Mouse (Mus musculus) neural tube, embryonic 15.5 days (tissue): ENCODE data around the gene Trpt1. TPM values are rescaled to one million over a fixed set of nuclear protein-coding genes. Genes with fewer than 3 reads are reported as not detected.
A peak's percentile ranks its signal among the peaks of the same experiment; 100 is the strongest.

ENCODE experiments used
- ATAC-seq: fragments of 200-750 bp; cut with Nextera tagmentation; 2 replicates; pipeline ENCODE4 v1.8.0; 2017; ENCODE audit warnings: mild to moderate bottlenecking, moderate TSS enrichment, moderate library complexity; ENCODE audit not compliant: low FRiP score
- H3K27ac ChIP-seq: fragments of 300-500 bp; sonication (generic); replicated peaks from 2 replicates; pipeline ENCODE4 v1.5.1; 2015; ENCODE audit warnings: mild to moderate bottlenecking, inconsistent platforms
- H3K27me3 ChIP-seq: fragments of 300-500 bp; sonication (generic); replicated peaks from 2 replicates; pipeline ENCODE4 v1.6.1; 2015; ENCODE audit warnings: inconsistent platforms
- H3K36me3 ChIP-seq: fragments of 300-500 bp; sonication (generic); 2 replicates; pipeline ENCODE4 v1.6.1; 2015; ENCODE audit warnings: inconsistent platforms
- H3K4me1 ChIP-seq: fragments of 300-500 bp; sonication (generic); 2 replicates; pipeline ENCODE4 v1.6.1; 2015; ENCODE audit warnings: inconsistent platforms
- H3K4me2 ChIP-seq: fragments of 300-500 bp; sonication (generic); 2 replicates; pipeline ENCODE4 v1.6.1; 2015; ENCODE audit warnings: inconsistent platforms, mild to moderate bottlenecking, moderate library complexity
- H3K4me3 ChIP-seq: fragments of 300-500 bp; sonication (generic); replicated peaks from 2 replicates; pipeline ENCODE4 v1.5.1; 2015; ENCODE audit warnings: mild to moderate bottlenecking, inconsistent platforms
- H3K9ac ChIP-seq: fragments of 300-500 bp; sonication (generic); replicated peaks from 2 replicates; pipeline ENCODE4 v1.6.1; 2015; ENCODE audit warnings: mild to moderate bottlenecking, inconsistent platforms
- H3K9me3 ChIP-seq: fragments of 300-500 bp; sonication (generic); replicated peaks from 2 replicates; pipeline ENCODE4 v1.6.1; 2016; ENCODE audit warnings: inconsistent platforms
- WGBS: fragments of 180-500 bp; shearing (Covaris S2); methylation state at CpG from one replicate; pipeline ENCODE4 v1.1.7; 2015; ENCODE audit warnings: mixed read lengths; 5-methylcytosine and 5-hydroxymethylcytosine counted together
- polyA plus RNA-seq: library from polyadenylated mRNA; unstranded; fragments of >200 nt; fragmentation: Nextera tagmentation; extraction: Ambion mirVana; gene quantifications from 2 replicates; pipeline ENCODE4 v1.2.1, GENCODE M21; 2015

Trpt1 gene
- polyA plus RNA-seq, 1 experiment from 2014 or later = 22.1 TPM

GRCm38 (mm10) chr19:6956461-6956860 lies 39.5 kb upstream of the Trpt1 start:
- 86% methylated on average over 10 of the region's 10 CpGs for WGBS
- H3K9ac ChIP-seq = no peak overlapping the region
- ATAC-seq = no peak

GRCm38 (mm10) chr19:6968491-6969271 lies 27.2 kb upstream of the Trpt1 start:
- no peaks in the 10 kb centered on the region for H3K36me3 ChIP-seq
- 10% methylated on average over 15 of the region's 15 CpGs for WGBS
- no peaks in the 10 kb centered on the region for H3K9me3 ChIP-seq
- H3K9ac ChIP-seq = peak overlapping the region; percentile 44; the same call in 1 of the 2 replicates
- H3K4me3 ChIP-seq = peak overlapping the region; percentile 45
- H3K27ac ChIP-seq = no peak overlapping the region
- peaks cover 27% of the 10 kb centered on the region for H3K4me1 ChIP-seq
- ATAC-seq = no peak
- peaks cover 12% of the 10 kb centered on the region for H3K27me3 ChIP-seq
- peak overlapping the region; percentile 57 for H3K4me2 ChIP-seq

More at GRCm38 (mm10) chr19:6956461-6956860, 39.5 kb upstream of the Trpt1 start:
- Histone ChIP-seq H3K36me3 (peaks cover 16% of the 10 kb centered on the region; the same call in 1 of the 2 replicates), H3K4me3 (no peak overlapping the region), H3K4me2 (no peak overlapping the region), H3K9me3 (no peaks in the 10 kb centered on the region), H3K4me1 (peaks cover 18% of the 10 kb centered on the region), H3K27me3 (no peaks in the 10 kb centered on the region), H3K27ac (no peak overlapping the region)

GRCm38 (mm10) chr19:6969291-6969664 lies 26.7 kb upstream of the Trpt1 start:
- H3K4me1 ChIP-seq = peaks cover 32% of the 10 kb centered on the region
- peak overlapping the region; percentile 45 for H3K4me3 ChIP-seq
- H3K9me3 ChIP-seq = no peaks in the 10 kb centered on the region
- H3K36me3 ChIP-seq = no peaks in the 10 kb centered on the region
- H3K9ac ChIP-seq = peak overlapping the region; percentile 44
- no peak overlapping the region for H3K27ac ChIP-seq
- WGBS = 2% methylated on average over 20 of the region's 20 CpGs
- H3K4me2 ChIP-seq = peak overlapping the region; percentile 57
- no peak for ATAC-seq
- H3K27me3 ChIP-seq = peaks cover 12% of the 10 kb centered on the region

- peak overlapping the region; percentile 57 for H3K4me2 ChIP-seq
- WGBS = under 1% methylated on average over 54 of the region's 55 CpGs
- peak overlapping the region; percentile 44 for H3K9ac ChIP-seq
- no peak for ATAC-seq
- no peak overlapping the region for H3K27ac ChIP-seq
- peaks cover 32% of the 10 kb centered on the region for H3K4me1 ChIP-seq
- peak overlapping the region; percentile 45 for H3K4me3 ChIP-seq
- no peaks in the 10 kb centered on the region for H3K36me3 ChIP-seq
- H3K27me3 ChIP-seq = peaks cover 12% of the 10 kb centered on the region
- no peaks in the 10 kb centered on the region for H3K9me3 ChIP-seq
Observed at GRCm38 (mm10) chr19:6969665-6970381, 26.1 kb upstream of the Trpt1 start.

- no peak for ATAC-seq
Observed at GRCm38 (mm10) chr19:6970460-6971085, 25.4 kb upstream of the Trpt1 start.

GRCm38 (mm10) chr19:6971644-6972043 lies 24.3 kb upstream of the Trpt1 start:
- no peak overlapping the region for H3K4me2 ChIP-seq
- no peak for ATAC-seq
- no peak overlapping the region; the same call in 1 of the 2 replicates for H3K9ac ChIP-seq
- WGBS = 29% methylated on average over 6 of the region's 6 CpGs
- no peak overlapping the region for H3K27ac ChIP-seq
- peaks cover 45% of the 10 kb centered on the region for H3K4me1 ChIP-seq
- H3K9me3 ChIP-seq = no peaks in the 10 kb centered on the region
- H3K4me3 ChIP-seq = no peak overlapping the region
- peaks cover 12% of the 10 kb centered on the region for H3K27me3 ChIP-seq
- H3K36me3 ChIP-seq = no peaks in the 10 kb centered on the region

More at GRCm38 (mm10) chr19:6970460-6971085, 25.4 kb upstream of the Trpt1 start:
- peaks cover 34% of the 10 kb centered on the region for H3K4me1 ChIP-seq
- no peak overlapping the region for H3K27ac ChIP-seq
- WGBS = 18% methylated on average over 11 of the region's 11 CpGs
- H3K9ac ChIP-seq = no peak overlapping the region
- peak overlapping the region; percentile 45; the same call in 1 of the 2 replicates for H3K4me3 ChIP-seq
- peak overlapping the region; percentile 57 for H3K4me2 ChIP-seq
- no peaks in the 10 kb centered on the region for H3K9me3 ChIP-seq
- peaks cover 12% of the 10 kb centered on the region for H3K27me3 ChIP-seq
- no peaks in the 10 kb centered on the region for H3K36me3 ChIP-seq

GRCm38 (mm10) chr19:6972247-6972917 lies 23.5 kb upstream of the Trpt1 start:
- no peaks in the 10 kb centered on the region for H3K9me3 ChIP-seq
- no peak overlapping the region for H3K4me3 ChIP-seq
- H3K36me3 ChIP-seq = peaks cover 2% of the 10 kb centered on the region
- no peak overlapping the region for H3K9ac ChIP-seq
- H3K27me3 ChIP-seq = peaks cover 12% of the 10 kb centered on the region
- no peak overlapping the region for H3K27ac ChIP-seq
- no peak overlapping the region for H3K4me2 ChIP-seq
- 85% methylated on average over 13 of the region's 13 CpGs for WGBS
- peaks cover 52% of the 10 kb centered on the region for H3K4me1 ChIP-seq
- no peak for ATAC-seq

GRCm38 (mm10) chr19:6973581-6974190 lies 22.2 kb upstream of the Trpt1 start:
- no peak for ATAC-seq
- H3K9ac ChIP-seq = peak overlapping the region; percentile 74
- no peaks in the 10 kb centered on the region for H3K9me3 ChIP-seq
- H3K4me1 ChIP-seq = peaks cover 59% of the 10 kb centered on the region
- peak overlapping the region; percentile 93 for H3K27ac ChIP-seq
- peak overlapping the region; percentile 82 for H3K4me2 ChIP-seq
- H3K36me3 ChIP-seq = peaks cover 14% of the 10 kb centered on the region
- 37% methylated on average over 12 of the region's 12 CpGs for WGBS
- H3K27me3 ChIP-seq = peaks cover 6% of the 10 kb centered on the region
- peak overlapping the region; percentile 59 for H3K4me3 ChIP-seq

GRCm38 (mm10) chr19:6974211-6975205 lies 21.4 kb upstream of the Trpt1 start, which contains the start of gene Ppp1r14b:
Ppp1r14b (plus strand) TSS chr19:6974968.
- H3K36me3 ChIP-seq = peaks cover 14% of the 10 kb centered on the region
- peak within 1 kb of the TSS; percentile 82 for H3K4me2 ChIP-seq
- no peaks in the 10 kb centered on the region for H3K9me3 ChIP-seq
- peak within 1 kb of the TSS; percentile 74 for H3K9ac ChIP-seq
- H3K27ac ChIP-seq = peak within 1 kb of the TSS; percentile 93
- peaks cover 6% of the 10 kb centered on the region for H3K27me3 ChIP-seq
- peaks cover 59% of the 10 kb centered on the region for H3K4me1 ChIP-seq
- WGBS = under 1% methylated on average over 72 of the region's 84 CpGs
- peak; percentile 76 for ATAC-seq
- H3K4me3 ChIP-seq = peak within 1 kb of the TSS; percentile 59
